Mouse (Mus musculus) liver, embryonic 14.5 days (tissue): Measurements from ENCODE around the gene Npcd. TPM values are rescaled to one million over a fixed set of nuclear protein-coding genes. Genes with fewer than 3 reads are reported as not detected.

Source experiments
- ATAC-seq: fragments of 200-750 bp; cut with Nextera tagmentation; 2 replicates; pipeline ENCODE4 v1.8.0; 2017; ENCODE audit warnings: moderate number of reproducible peaks, mild to moderate bottlenecking, moderate library complexity; ENCODE audit not compliant: insufficient read depth
- DNase-seq, 3 experiments: peaks; one replicate each; pipeline ENCODE4 v3.0.0-alpha.2; 2012 to 2013; ENCODE audit warnings: low read depth in 3 of 3, low spot score in 3 of 3
- H3K27ac ChIP-seq: fragments of 300-500 bp; sonication (generic); 2 replicates; pipeline ENCODE4 v1.5.1; 2014; ENCODE audit warnings: moderate library complexity, mild to moderate bottlenecking, control low read depth, inconsistent platforms
- H3K27me3 ChIP-seq: fragments of 300-500 bp; sonication (generic); 2 replicates; pipeline ENCODE4 v1.6.1; 2014; ENCODE audit warnings: mild to moderate bottlenecking, low read length, moderate library complexity; ENCODE audit not compliant: control insufficient read depth, insufficient read depth
- H3K36me3 ChIP-seq: fragments of 300-500 bp; sonication (generic); replicated peaks from 2 replicates; pipeline ENCODE4 v1.6.1; 2014; ENCODE audit warnings: low read depth; ENCODE audit not compliant: control insufficient read depth, insufficient read depth
- H3K4me1 ChIP-seq, 2 experiments: fragments of 200-500 bp in 1 of 2; fragments of 300-500 bp in 1 of 2; sonication (generic) in 1 of 2; replicated peaks; 2 replicates each; pipeline ENCODE4 v1.6.1; 2012 to 2014; ENCODE audit warnings: antibody characterized with exemption in 1 of 2, inconsistent platforms in 1 of 2, low read length in 1 of 2; ENCODE audit not compliant: control insufficient read depth in 2 of 2, insufficient read depth in 2 of 2
- H3K4me2 ChIP-seq: fragments of 300-500 bp; sonication (generic); 2 replicates; pipeline ENCODE4 v1.6.1; 2014; ENCODE audit warnings: low read depth, mild to moderate bottlenecking, control low read depth, moderate library complexity
- H3K4me3 ChIP-seq, 2 experiments: fragments of 200-500 bp in 1 of 2; fragments of 300-500 bp in 1 of 2; sonication (generic) in 1 of 2; 2 replicates each; pipeline ENCODE4 v1.5.1; 2012 to 2014; ENCODE audit warnings: low read depth in 2 of 2, low read length in 2 of 2, mild to moderate bottlenecking in 2 of 2, control low read depth in 1 of 2, inconsistent platforms in 1 of 2, moderate library complexity in 1 of 2; ENCODE audit not compliant: insufficient read depth in 1 of 2
- H3K9ac ChIP-seq: fragments of 300-500 bp; sonication (generic); replicated peaks from 2 replicates; pipeline ENCODE4 v1.6.1; 2014; ENCODE audit warnings: mild to moderate bottlenecking, control low read depth, moderate library complexity
- H3K9me3 ChIP-seq: fragments of 300-500 bp; sonication (generic); 2 replicates; pipeline ENCODE4 v1.6.1; 2016; ENCODE audit warnings: low read length, mixed read lengths; ENCODE audit not compliant: control insufficient read depth
- CTCF ChIP-seq: IDR thresholded peaks from 2 replicates; pipeline ENCODE4 v1.5.1; 2016; ENCODE audit warnings: antibody characterized with exemption, low read depth, control low read depth
- EP300 ChIP-seq: IDR thresholded peaks from 2 replicates; pipeline ENCODE4 v1.6.1; 2016; ENCODE audit warnings: antibody characterized with exemption, low read depth
- WGBS: fragments of 180-500 bp; shearing (Covaris S2); extraction: QIAGEN DNeasy Blood & Tissue Kit; methylation state at CpG from one replicate; pipeline ENCODE4 v1.1.7; 2014; ENCODE audit not compliant: insufficient replicate concordance; 5-methylcytosine and 5-hydroxymethylcytosine counted together
- polyA plus RNA-seq, 2 experiments: library from polyadenylated mRNA; depleted of rRNA in 1 of 2; stranded (reverse) in 1 of 2; unstranded in 1 of 2; fragments of >200 nt; fragmentation: Nextera tagmentation in 1 of 2; extraction: Ambion mirVana in 1 of 2; gene quantifications; 2 replicates each; pipeline versions ENCODE4 v1.2.1 to v1.2.3; 2012 to 2014

Gene Npcd
- polyA plus RNA-seq, 2 experiments: 0.08 TPM; not detected in 1

GRCm38 (mm10) chr15:79798591-79798990 lies 35.4 kb downstream of the Npcd start:
- H3K9me3 ChIP-seq: no peaks in the 10 kb centered on the region
- H3K4me2 ChIP-seq: no peak overlapping the region
- peaks cover 14% of the 10 kb centered on the region for H3K27me3 ChIP-seq
- no peak overlapping the region for H3K4me3 ChIP-seq
- H3K27ac ChIP-seq: no peak overlapping the region
- TF ChIP-seq CTCF: no peak
- TF ChIP-seq EP300: no peak
- DNase-seq (no peak), ATAC-seq (no peak)
- H3K9ac ChIP-seq: no peak overlapping the region
- 79% methylated on average over 10 of the region's 10 CpGs for WGBS
- no peaks in the 10 kb centered on the region for H3K36me3 ChIP-seq
- H3K4me1 ChIP-seq: no peaks in the 10 kb centered on the region

DNA sequence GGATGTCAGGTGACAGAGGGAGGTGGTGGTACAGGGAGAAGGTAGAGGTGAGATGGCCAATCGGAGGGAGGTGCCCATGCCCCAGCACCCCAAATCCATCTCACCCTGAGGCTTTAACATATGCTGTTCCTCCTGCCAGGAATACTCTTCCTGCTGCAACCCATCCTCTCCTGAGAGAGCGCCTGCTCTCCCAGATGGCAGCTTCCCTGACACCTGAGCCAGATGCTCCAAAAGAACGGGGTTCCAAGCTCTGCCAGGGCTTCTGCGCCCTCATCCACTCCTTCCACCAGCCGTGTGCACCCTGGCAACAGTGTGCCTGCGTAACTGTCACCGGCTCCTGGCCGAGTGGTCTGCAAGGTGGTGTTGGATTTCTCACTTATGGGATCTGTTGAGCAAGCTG lies 36.4 kb downstream of the Npcd start:
- no peak overlapping the region for H3K27ac ChIP-seq
- TF ChIP-seq EP300: no peak
- TF ChIP-seq CTCF: no peak
- 69% methylated on average over 8 of the region's 8 CpGs for WGBS
- H3K4me3 ChIP-seq: no peak overlapping the region
- no peaks in the 10 kb centered on the region for H3K4me1 ChIP-seq
- no peaks in the 10 kb centered on the region for H3K36me3 ChIP-seq
- DNase-seq (no peak), ATAC-seq (no peak)
- no peak overlapping the region for H3K9ac ChIP-seq
- no peak overlapping the region for H3K4me2 ChIP-seq
- H3K9me3 ChIP-seq: no peaks in the 10 kb centered on the region
- H3K27me3 ChIP-seq: peaks cover 7% of the 10 kb centered on the region

- Histone ChIP-seq H3K4me3 (no peak overlapping the region), H3K27me3 (peaks cover 2% of the 10 kb centered on the region), H3K4me1 (no peaks in the 10 kb centered on the region), H3K9me3 (no peaks in the 10 kb centered on the region), H3K9ac (no peak overlapping the region), H3K4me2 (no peak overlapping the region), H3K36me3 (no peaks in the 10 kb centered on the region), H3K27ac (no peak overlapping the region)
- no peak for ATAC-seq
- TF ChIP-seq CTCF (no peak), EP300 (no peak)
- DNase-seq: no peak
- 63% methylated on average over 7 of the region's 7 CpGs for WGBS
These were observed 36.9 kb downstream of the Npcd start for GRCm38 (mm10) chr15:79797096-79797495.

GRCm38 (mm10) chr15:79796256-79796655 lies 37.8 kb downstream of the Npcd start:
- TF ChIP-seq EP300 (no peak), CTCF (no peak)
- no peaks in the 10 kb centered on the region; the same call in 1 of the 2 replicates for H3K27me3 ChIP-seq
- no peak overlapping the region for H3K27ac ChIP-seq
- no peaks in the 10 kb centered on the region for H3K9me3 ChIP-seq
- no peak overlapping the region for H3K4me2 ChIP-seq
- no peaks in the 10 kb centered on the region for H3K4me1 ChIP-seq
- H3K4me3 ChIP-seq: no peak overlapping the region
- H3K9ac ChIP-seq: no peak overlapping the region
- DNase-seq (no peak), ATAC-seq (no peak)
- H3K36me3 ChIP-seq: no peaks in the 10 kb centered on the region
- 66% methylated on average over 12 of the region's 12 CpGs for WGBS

GRCm38 (mm10) chr15:79794173-79794572 lies 39.9 kb downstream of the Npcd start:
- TF ChIP-seq EP300 (no peak), CTCF (no peak)
- H3K27ac ChIP-seq: no peak overlapping the region
- WGBS: 13% methylated on average over 20 of the region's 20 CpGs
- DNase-seq (no peak), ATAC-seq (no peak)
- no peak overlapping the region for H3K9ac ChIP-seq
- H3K27me3 ChIP-seq: no peaks in the 10 kb centered on the region; the same call in 1 of the 2 replicates
- H3K36me3 ChIP-seq: no peaks in the 10 kb centered on the region
- H3K4me3 ChIP-seq: no peak overlapping the region
- no peaks in the 10 kb centered on the region for H3K4me1 ChIP-seq
- H3K4me2 ChIP-seq: no peak overlapping the region
- no peaks in the 10 kb centered on the region for H3K9me3 ChIP-seq
